Mouse (Mus musculus): Measurements from ENCODE around the gene Efna5.

DNA sequence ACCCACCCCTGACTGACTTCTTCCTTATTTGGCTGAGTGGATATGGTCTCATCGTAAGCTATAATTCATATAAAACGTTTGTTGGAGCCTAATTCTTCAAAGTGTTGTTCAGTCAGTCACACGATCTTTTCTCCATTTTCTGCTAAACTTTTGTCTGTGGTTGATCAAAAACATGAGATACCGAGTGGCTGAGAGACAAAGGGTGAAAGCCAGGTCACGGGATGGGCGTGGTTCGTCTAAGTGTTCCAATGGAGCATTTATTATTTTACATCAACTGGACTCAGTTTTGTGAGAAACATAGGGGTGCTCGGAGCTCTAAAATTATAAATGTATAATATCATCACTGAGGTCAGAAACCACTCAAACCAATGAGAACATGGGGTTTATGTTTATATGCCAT lies 209.0 kb downstream of the Efna5 start:
- no peak for TF ChIP-seq POLR2A (IDR thresholded peaks at IDR 0.05; ENCODE audit: borderline replicate concordance, extremely low read depth, low read depth, low read length)
- TF ChIP-seq CTCF (IDR thresholded peaks at IDR 0.05; ENCODE audit: insufficient read depth, low read length), result no peak
